Mouse (Mus musculus) kidney, embryonic 15.5 days (tissue): ENCODE data around the gene 6430628N08Rik. TPM values are rescaled to one million over a fixed set of nuclear protein-coding genes. Genes with fewer than 3 reads are reported as not detected.

Experiments used
- ATAC-seq: fragments of 200-750 bp; cut with Nextera tagmentation; replicated peaks from 2 replicates; pipeline ENCODE4 v1.8.0; 2017; ENCODE audit warnings: moderate TSS enrichment; ENCODE audit not compliant: low FRiP score
- H3K27ac ChIP-seq: fragments of 300-500 bp; sonication (generic); 2 replicates; pipeline ENCODE4 v1.5.1; 2015; ENCODE audit warnings: mild to moderate bottlenecking, inconsistent platforms
- H3K27me3 ChIP-seq: fragments of 300-500 bp; sonication (generic); 2 replicates; pipeline ENCODE4 v1.6.1; 2015; ENCODE audit warnings: inconsistent platforms
- H3K36me3 ChIP-seq: fragments of 300-500 bp; sonication (generic); 2 replicates; pipeline ENCODE4 v1.6.1; 2015; ENCODE audit warnings: inconsistent platforms
- H3K4me1 ChIP-seq: fragments of 300-500 bp; sonication (generic); 2 replicates; pipeline ENCODE4 v1.6.1; 2015; ENCODE audit warnings: inconsistent platforms
- H3K4me2 ChIP-seq: fragments of 300-500 bp; sonication (generic); 2 replicates; pipeline ENCODE4 v1.6.1; 2015; ENCODE audit warnings: moderate library complexity, mild to moderate bottlenecking, inconsistent platforms
- H3K4me3 ChIP-seq: fragments of 300-500 bp; sonication (generic); replicated peaks from 2 replicates; pipeline ENCODE4 v1.5.1; 2015; ENCODE audit warnings: mild to moderate bottlenecking, inconsistent platforms
- H3K9ac ChIP-seq: fragments of 300-500 bp; sonication (generic); 2 replicates; pipeline ENCODE4 v1.6.1; 2015; ENCODE audit warnings: mild to moderate bottlenecking, inconsistent platforms
- H3K9me3 ChIP-seq: fragments of 300-500 bp; sonication (generic); replicated peaks from 2 replicates; pipeline ENCODE4 v1.6.1; 2016; ENCODE audit warnings: inconsistent platforms
- WGBS: fragments of 180-500 bp; shearing (Covaris S2); methylation state at CpG from one replicate; pipeline ENCODE4 v1.1.7; 2015; ENCODE audit warnings: mixed read lengths; 5-methylcytosine and 5-hydroxymethylcytosine counted together
- polyA plus RNA-seq: library from polyadenylated mRNA; unstranded; fragments of >200 nt; fragmentation: Nextera tagmentation; extraction: Ambion mirVana; gene quantifications from 2 replicates; pipeline ENCODE4 v1.2.1, GENCODE M21; 2015

Gene 6430628N08Rik
- polyA plus RNA-seq, 1 experiment from 2014 or later: not detected

DNA sequence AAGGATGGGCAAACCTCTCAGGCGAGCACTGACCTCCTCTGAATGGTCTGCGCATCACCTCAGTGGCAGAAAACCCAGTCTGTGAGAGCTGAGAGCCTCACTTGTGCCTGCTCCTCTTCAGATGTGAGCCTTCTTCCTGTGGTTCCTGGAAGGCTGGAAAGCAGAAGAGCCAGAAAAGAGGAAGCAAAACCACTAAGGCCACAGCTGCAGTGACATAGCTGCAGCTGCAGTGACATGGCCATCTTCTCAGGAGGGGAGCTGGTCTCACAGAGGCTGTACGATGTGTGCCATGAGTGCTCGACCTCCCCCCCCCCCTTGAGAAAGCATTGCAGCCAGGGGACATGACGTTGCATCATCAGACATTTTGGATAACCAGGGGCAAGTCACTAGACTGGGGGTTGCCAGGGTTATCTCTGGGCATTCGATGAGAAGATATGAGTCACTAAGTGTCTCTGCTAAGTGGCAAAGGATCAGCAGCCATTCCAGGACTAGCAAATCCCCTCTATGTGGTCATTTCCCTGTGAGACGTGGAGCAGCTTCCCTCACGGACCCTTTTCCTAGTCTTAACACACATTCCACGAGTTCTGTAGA is 33.1 kb upstream of the 6430628N08Rik start:
- no peaks in the 10 kb centered on the region for H3K9me3 ChIP-seq
- H3K4me2 ChIP-seq: no peak overlapping the region
- H3K27me3 ChIP-seq: no peaks in the 10 kb centered on the region
- no peak for ATAC-seq
- peaks cover 49% of the 10 kb centered on the region for H3K36me3 ChIP-seq
- no peak overlapping the region for H3K4me3 ChIP-seq
- H3K27ac ChIP-seq: no peak overlapping the region
- H3K4me1 ChIP-seq: 0 out of 2 replicates have a peak, but pooled peaks cover 3% of the 10 kb centered on the region
- H3K9ac ChIP-seq: no peak overlapping the region
- 86% methylated on average over 9 of the region's 9 CpGs for WGBS

GRCm38 (mm10) chr4:115863352-115863751 is 27.1 kb upstream of the 6430628N08Rik start:
- Histone ChIP-seq H3K9me3 (no peaks in the 10 kb centered on the region), H3K27ac (no peak overlapping the region), H3K36me3 (peaks cover 50% of the 10 kb centered on the region), H3K4me3 (no peak overlapping the region), H3K9ac (no peak overlapping the region), H3K4me1 (peaks cover 7% of the 10 kb centered on the region; the same call in 1 of the 2 replicates), H3K27me3 (no peaks in the 10 kb centered on the region), H3K4me2 (no peak overlapping the region)
- no peak for ATAC-seq
- 41% methylated on average over 7 of the region's 7 CpGs for WGBS

- no peak overlapping the region for H3K4me3 ChIP-seq
- no peaks in the 10 kb centered on the region for H3K27me3 ChIP-seq
- H3K9ac ChIP-seq: no peak overlapping the region
These were observed 26.6 kb upstream of the 6430628N08Rik start for GRCm38 (mm10) chr4:115863880-115864279.

GRCm38 (mm10) chr4:115869512-115870210 is 20.8 kb upstream of the 6430628N08Rik start:
- 30% methylated on average over 16 of the region's 16 CpGs for WGBS
- peaks cover 43% of the 10 kb centered on the region for H3K36me3 ChIP-seq
- no peak overlapping the region for H3K9ac ChIP-seq
- no peaks in the 10 kb centered on the region for H3K27me3 ChIP-seq
- H3K27ac ChIP-seq: no peak overlapping the region
- H3K4me1 ChIP-seq: peaks cover 8% of the 10 kb centered on the region
- H3K9me3 ChIP-seq: no peaks in the 10 kb centered on the region
- H3K4me3 ChIP-seq: no peak overlapping the region
- no peak overlapping the region for H3K4me2 ChIP-seq
- ATAC-seq: no peak

More at GRCm38 (mm10) chr4:115863880-115864279, 26.6 kb upstream of the 6430628N08Rik start:
- no peak overlapping the region for H3K27ac ChIP-seq
- peaks cover 8% of the 10 kb centered on the region; the same call in 1 of the 2 replicates for H3K4me1 ChIP-seq
- 17% methylated on average over 10 of the region's 10 CpGs for WGBS
- no peak for ATAC-seq
- H3K36me3 ChIP-seq: peaks cover 50% of the 10 kb centered on the region
- no peak overlapping the region for H3K4me2 ChIP-seq
- H3K9me3 ChIP-seq: no peaks in the 10 kb centered on the region

DNA sequence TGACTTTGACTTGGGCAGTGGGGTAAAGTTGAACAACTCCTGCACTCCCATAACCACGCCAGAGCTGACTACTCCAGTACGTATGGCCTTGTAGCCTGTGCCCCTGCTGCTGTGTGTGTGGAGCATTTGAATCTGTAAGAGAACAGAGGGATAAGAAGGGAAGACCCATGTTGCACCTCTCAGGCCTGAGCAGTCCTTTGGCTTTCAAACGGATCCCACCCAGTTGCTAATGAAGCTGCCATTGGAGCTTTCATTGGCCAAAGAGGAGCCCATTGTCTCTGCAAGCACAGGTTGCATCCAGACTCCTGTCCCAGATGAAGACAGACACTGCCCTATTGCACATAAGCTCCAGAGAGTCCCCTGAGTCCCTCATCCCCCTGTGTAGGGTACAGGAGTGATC is 17.2 kb upstream of the 6430628N08Rik start:
- Histone ChIP-seq H3K36me3 (peaks cover 41% of the 10 kb centered on the region), H3K4me2 (no peak overlapping the region), H3K4me1 (peaks cover 14% of the 10 kb centered on the region), H3K9ac (no peak overlapping the region), H3K27me3 (0 out of 2 replicates have a peak, but pooled peaks cover 8% of the 10 kb centered on the region), H3K9me3 (no peaks in the 10 kb centered on the region), H3K27ac (no peak overlapping the region), H3K4me3 (no peak overlapping the region)
- 74% methylated on average over 3 of the region's 3 CpGs for WGBS
- no peak for ATAC-seq

GRCm38 (mm10) chr4:115878216-115878678 is 12.2 kb upstream of the 6430628N08Rik start:
- Histone ChIP-seq H3K4me3 (no peak overlapping the region), H3K9ac (no peak overlapping the region), H3K36me3 (peaks cover 21% of the 10 kb centered on the region), H3K4me2 (peak overlapping the region; percentile 32), H3K9me3 (no peaks in the 10 kb centered on the region), H3K27me3 (0 out of 2 replicates have a peak, but pooled peaks cover 15% of the 10 kb centered on the region), H3K4me1 (peaks cover 9% of the 10 kb centered on the region), H3K27ac (no peak overlapping the region)
- no peak for ATAC-seq
- WGBS: 4% methylated on average over 11 of the region's 11 CpGs

DNA sequence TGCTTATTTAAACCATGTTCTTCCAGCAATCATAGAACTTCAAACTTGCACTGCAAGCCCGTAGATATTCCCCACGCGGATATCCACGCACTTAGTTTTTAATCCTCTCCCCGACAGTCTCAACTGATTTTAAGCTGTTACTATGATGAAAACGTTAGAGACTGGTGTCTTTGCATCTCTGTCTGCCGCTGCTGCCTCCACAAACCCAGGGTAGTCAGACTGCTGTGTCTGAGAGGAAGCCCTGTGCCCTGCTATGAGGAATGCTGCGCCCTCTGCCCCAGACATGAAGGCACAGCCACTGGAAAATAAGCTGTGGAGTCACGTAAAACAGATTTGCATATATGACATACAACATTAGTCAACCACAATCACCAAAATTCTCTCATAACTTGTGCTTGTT is 11.6 kb upstream of the 6430628N08Rik start:
- Histone ChIP-seq H3K4me3 (no peak overlapping the region), H3K9me3 (no peaks in the 10 kb centered on the region), H3K4me2 (no peak overlapping the region), H3K36me3 (peaks cover 15% of the 10 kb centered on the region), H3K27ac (no peak overlapping the region), H3K27me3 (0 out of 2 replicates have a peak, but pooled peaks cover 15% of the 10 kb centered on the region), H3K9ac (no peak overlapping the region), H3K4me1 (peaks cover 9% of the 10 kb centered on the region)
- WGBS: 52% methylated on average over 9 of the region's 9 CpGs
- no peak for ATAC-seq

- H3K4me2 ChIP-seq: no peak overlapping the region
- H3K9me3 ChIP-seq: no peaks in the 10 kb centered on the region
- no peaks in the 10 kb centered on the region for H3K36me3 ChIP-seq
- H3K27ac ChIP-seq: no peak overlapping the region
- 26% methylated on average over 1 of the region's 1 CpGs for WGBS
- no peak overlapping the region for H3K4me3 ChIP-seq
- 0 out of 2 replicates have a peak, but pooled peaks cover 15% of the 10 kb centered on the region for H3K27me3 ChIP-seq
- H3K9ac ChIP-seq: no peak overlapping the region
- no peak for ATAC-seq
- peaks cover 9% of the 10 kb centered on the region for H3K4me1 ChIP-seq
These were observed 9.3 kb upstream of the 6430628N08Rik start for GRCm38 (mm10) chr4:115881183-115881582.

DNA sequence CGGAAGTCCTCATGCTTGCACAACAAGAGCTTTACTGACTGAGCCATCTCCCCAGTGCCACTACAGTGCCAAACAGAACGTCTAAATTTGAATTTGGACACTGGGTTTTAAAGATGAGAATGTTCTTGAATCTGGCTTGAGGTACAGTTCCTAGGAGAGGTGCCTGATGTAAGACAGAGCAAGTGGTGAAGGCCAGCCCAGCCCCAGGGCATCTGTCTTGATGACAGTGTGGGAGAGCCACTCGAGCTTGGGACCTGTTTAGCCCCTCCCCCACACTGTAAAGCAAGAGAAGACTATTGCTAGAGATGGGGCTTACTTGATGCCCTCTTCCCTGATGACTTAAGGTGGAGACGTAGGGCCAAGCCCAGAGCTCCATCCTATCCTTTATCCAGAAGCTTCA is 8.3 kb upstream of the 6430628N08Rik start:
- Histone ChIP-seq H3K36me3 (no peaks in the 10 kb centered on the region), H3K4me2 (no peak overlapping the region), H3K27ac (no peak overlapping the region), H3K27me3 (0 out of 2 replicates have a peak, but pooled peaks cover 18% of the 10 kb centered on the region), H3K4me3 (no peak overlapping the region), H3K9me3 (no peaks in the 10 kb centered on the region), H3K4me1 (peaks cover 9% of the 10 kb centered on the region), H3K9ac (no peak overlapping the region)
- WGBS: 53% methylated on average over 4 of the region's 4 CpGs
- ATAC-seq: no peak

- H3K9ac ChIP-seq: no peak within 1 kb of the TSS
- H3K36me3 ChIP-seq: no peaks in the 10 kb centered on the region
- no peaks in the 10 kb centered on the region for H3K4me1 ChIP-seq
- no peak within 1 kb of the TSS for H3K4me3 ChIP-seq
- H3K9me3 ChIP-seq: no peaks in the 10 kb centered on the region
- 0 out of 2 replicates have a peak, but pooled peaks have one; percentile 40 for ATAC-seq
- no peak within 1 kb of the TSS for H3K4me2 ChIP-seq
- H3K27me3 ChIP-seq: peaks cover 17% of the 10 kb centered on the region; the same call in 1 of the 2 replicates
- WGBS: 65% methylated on average over 6 of the region's 6 CpGs
- H3K27ac ChIP-seq: no peak within 1 kb of the TSS
These were observed 6.4 kb upstream of the 6430628N08Rik start, which contains the start of gene Kncn for GRCm38 (mm10) chr4:115884022-115884421. TSS of gene Kncn (plus strand) at chr4:115884400.

DNA sequence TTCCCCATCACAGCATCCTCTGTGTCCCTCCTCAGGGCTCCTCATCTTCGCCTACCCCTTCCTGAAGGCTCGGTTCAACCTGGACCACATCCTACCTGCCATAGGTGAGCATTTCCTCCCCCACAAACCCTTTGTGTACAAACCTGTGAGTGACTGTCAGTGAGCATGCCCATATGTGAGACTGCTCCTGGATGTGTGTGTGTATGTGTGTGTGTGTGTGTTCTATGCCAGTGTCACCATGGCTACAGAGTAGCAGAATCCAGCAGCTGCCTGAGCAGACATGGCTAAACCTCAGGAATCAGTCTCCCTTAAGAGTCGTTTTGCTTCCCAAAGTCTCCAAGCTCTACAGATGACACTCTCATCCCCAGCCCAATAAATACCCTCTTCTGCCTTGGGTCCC is 4.6 kb upstream of the 6430628N08Rik start:
- Histone ChIP-seq H3K4me1 (peaks cover 10% of the 10 kb centered on the region), H3K4me3 (no peak overlapping the region), H3K27ac (no peak overlapping the region), H3K9ac (no peak overlapping the region), H3K27me3 (peaks cover 26% of the 10 kb centered on the region), H3K36me3 (no peaks in the 10 kb centered on the region), H3K4me2 (no peak overlapping the region), H3K9me3 (no peaks in the 10 kb centered on the region)
- no peak for ATAC-seq
- 71% methylated on average over 3 of the region's 3 CpGs for WGBS

DNA sequence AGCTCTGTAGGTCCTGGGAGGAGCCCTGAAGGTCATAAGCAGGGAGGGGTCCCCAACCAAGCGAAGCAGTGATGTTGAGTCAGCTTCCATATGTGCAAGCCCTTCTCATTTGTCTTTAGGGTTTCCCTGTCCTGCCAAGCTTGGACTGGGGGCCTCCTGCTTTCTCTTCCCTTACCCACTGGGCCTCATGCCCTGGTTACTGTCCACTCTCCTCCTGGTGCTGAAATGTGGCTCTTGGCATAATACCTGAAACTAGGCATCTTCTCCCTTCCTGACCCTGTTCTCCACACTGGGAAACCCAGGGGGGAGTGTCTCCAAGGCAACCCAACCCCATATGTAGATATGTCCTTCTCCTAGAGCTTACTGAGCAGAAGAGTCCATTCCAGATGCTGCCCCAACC is 3.6 kb upstream of the 6430628N08Rik start:
- Histone ChIP-seq H3K27me3 (peaks cover 37% of the 10 kb centered on the region), H3K36me3 (no peaks in the 10 kb centered on the region), H3K4me1 (peaks cover 11% of the 10 kb centered on the region), H3K4me2 (no peak overlapping the region), H3K4me3 (no peak overlapping the region), H3K9me3 (no peaks in the 10 kb centered on the region), H3K27ac (no peak overlapping the region), H3K9ac (no peak overlapping the region)
- WGBS: 13% methylated on average over 1 of the region's 1 CpGs
- ATAC-seq: no peak
